Comparison of ENCODE assay signal across 27 mouse cellular contexts in genomic region chr4:80949110-80949509, GRCm38 (mm10). TPM values are rescaled to one million over a fixed set of nuclear protein-coding genes. Genes with fewer than 3 reads are reported as not detected.
DNase-seq lines count a peak whose midpoint lies in the region; ATAC-seq and TF ChIP-seq lines count a peak whose summit lies in the region.
"Had no signal": no experiment of that assay in that cellular context is flagged by ENCODE, and none has a peak within 500 bp of the region (broad histone marks: within the 10 kb centered on the region; RNA-seq: fewer than 3 reads in every experiment).

No protein-coding gene starts in this region.

- no peak for TF ChIP-seq EP300 in liver, postnatal 0 days (IDR thresholded peaks at IDR 0.05; ENCODE audit: low read depth)
- TF ChIP-seq EP300 in stomach, postnatal 0 days (optimal IDR thresholded peaks at IDR 0.05): no peak

- no peak for TF ChIP-seq CTCF in liver, postnatal 0 days (IDR thresholded peaks at IDR 0.05; ENCODE audit: low read depth)
- TF ChIP-seq CTCF in stomach, postnatal 0 days (IDR thresholded peaks at IDR 0.05; ENCODE audit: low read depth): no peak

- ATAC-seq in intestine, embryonic 16.5 days: no peak
- ATAC-seq in intestine, embryonic 15.5 days: no peak
- peak; percentile 60 for ATAC-seq in liver, postnatal 0 days
- ATAC-seq in stomach, embryonic 14.5 days (ENCODE audit: insufficient number of reproducible peaks, insufficient read depth, low FRiP score, low read depth): no peak
- no peak for ATAC-seq in stomach, postnatal 0 days (ENCODE audit: low FRiP score, low TSS enrichment)
- ATAC-seq: activated CD4-positive, CD25-positive, alpha-beta regulatory T cell, adult 4 months; forebrain, embryonic 15.5 days had no signal

- no peak overlapping the region for H3K9ac ChIP-seq in intestine, embryonic 16.5 days (ENCODE audit: low read depth, low read length)
- H3K9ac ChIP-seq in intestine, embryonic 15.5 days: no peak overlapping the region
- no peak overlapping the region for H3K9ac ChIP-seq in liver, postnatal 0 days (replicated peaks)
- H3K9ac ChIP-seq in stomach, embryonic 14.5 days (replicated peaks; ENCODE audit: low read depth, low read length): no peak overlapping the region
- no peak overlapping the region for H3K9ac ChIP-seq in stomach, postnatal 0 days (ENCODE audit: low read length)
- H3K9ac ChIP-seq: embryonic facial prominence, embryonic 12.5 days; embryonic facial prominence, embryonic 15.5 days; forebrain, embryonic 12.5 days; forebrain, embryonic 15.5 days; heart, embryonic 12.5 days; heart, embryonic 15.5 days; hindbrain, embryonic 13.5 days had no signal

- H3K4me1 ChIP-seq in intestine, embryonic 16.5 days (ENCODE audit: control insufficient read depth, insufficient read depth, low read length): no peaks in the 10 kb centered on the region; the same call in 1 of the 2 replicates
- H3K4me1 ChIP-seq in intestine, embryonic 15.5 days (replicated peaks): no peaks in the 10 kb centered on the region; the same call in 1 of the 2 replicates
- no peaks in the 10 kb centered on the region; the same call in 1 of the 2 replicates for H3K4me1 ChIP-seq in liver, postnatal 0 days (ENCODE audit: insufficient read depth)
- no peaks in the 10 kb centered on the region for H3K4me1 ChIP-seq in stomach, embryonic 14.5 days (ENCODE audit: control insufficient read depth, insufficient read depth, low read length)
- H3K4me1 ChIP-seq in stomach, postnatal 0 days (replicated peaks; ENCODE audit: control insufficient read depth, insufficient read depth): no peaks in the 10 kb centered on the region
- H3K4me1 ChIP-seq: embryonic facial prominence, embryonic 12.5 days; embryonic facial prominence, embryonic 15.5 days; forebrain, embryonic 12.5 days; forebrain, embryonic 15.5 days; heart, embryonic 12.5 days; heart, embryonic 15.5 days; hindbrain, embryonic 10.5 days; hindbrain, embryonic 13.5 days had no signal

- no peaks in the 10 kb centered on the region for H3K36me3 ChIP-seq in intestine, embryonic 16.5 days (ENCODE audit: control insufficient read depth, insufficient read depth, low read length)
- no peaks in the 10 kb centered on the region for H3K36me3 ChIP-seq in intestine, embryonic 15.5 days
- no peaks in the 10 kb centered on the region for H3K36me3 ChIP-seq in liver, postnatal 0 days (replicated peaks; ENCODE audit: insufficient read depth, low read length)
- H3K36me3 ChIP-seq in stomach, embryonic 14.5 days (ENCODE audit: control insufficient read depth, insufficient read depth, low read length): no peaks in the 10 kb centered on the region; the same call in 1 of the 2 replicates
- H3K36me3 ChIP-seq in stomach, postnatal 0 days (ENCODE audit: control insufficient read depth, insufficient read depth, low read length): no peaks in the 10 kb centered on the region
- H3K36me3 ChIP-seq: embryonic facial prominence, embryonic 12.5 days; embryonic facial prominence, embryonic 15.5 days; forebrain, embryonic 12.5 days; forebrain, embryonic 15.5 days; heart, embryonic 12.5 days; heart, embryonic 15.5 days; hindbrain, embryonic 10.5 days; hindbrain, embryonic 13.5 days had no signal

- H3K27ac ChIP-seq in intestine, embryonic 16.5 days (ENCODE audit: low read length): peak overlapping the region; percentile 38; the same call in 1 of the 2 replicates
- no peak overlapping the region for H3K27ac ChIP-seq in intestine, embryonic 15.5 days
- H3K27ac ChIP-seq in liver, postnatal 0 days (ENCODE audit: low read depth): peak overlapping the region; percentile 78
- peak overlapping the region; percentile 27; the same call in 1 of the 2 replicates for H3K27ac ChIP-seq in stomach, embryonic 14.5 days (ENCODE audit: low read length)
- 0 out of 2 replicates have a peak overlapping the region, but pooled peaks have one; percentile 24 for H3K27ac ChIP-seq in stomach, postnatal 0 days (replicated peaks)
- H3K27ac ChIP-seq: embryonic facial prominence, embryonic 12.5 days; embryonic facial prominence, embryonic 15.5 days; forebrain, embryonic 12.5 days; forebrain, embryonic 15.5 days; heart, embryonic 15.5 days; hindbrain, embryonic 10.5 days; hindbrain, embryonic 13.5 days had no signal

- H3K27me3 ChIP-seq in intestine, embryonic 16.5 days (replicated peaks; ENCODE audit: control insufficient read depth, insufficient read depth, low read length): no peaks in the 10 kb centered on the region
- H3K27me3 ChIP-seq in intestine, embryonic 15.5 days (replicated peaks): no peaks in the 10 kb centered on the region
- no peaks in the 10 kb centered on the region for H3K27me3 ChIP-seq in liver, postnatal 0 days (ENCODE audit: insufficient read depth, low read length)
- no peaks in the 10 kb centered on the region for H3K27me3 ChIP-seq in stomach, embryonic 14.5 days (ENCODE audit: control insufficient read depth, insufficient read depth, low read length)
- no peaks in the 10 kb centered on the region for H3K27me3 ChIP-seq in stomach, postnatal 0 days (ENCODE audit: control insufficient read depth, insufficient read depth, low read length)
- H3K27me3 ChIP-seq: embryonic facial prominence, embryonic 12.5 days; embryonic facial prominence, embryonic 15.5 days; forebrain, embryonic 12.5 days; forebrain, embryonic 15.5 days; heart, embryonic 12.5 days; hindbrain, embryonic 13.5 days had no signal

- DNase-seq in liver, postnatal 0 days: no peak
- DNase-seq in liver: no peak
- DNase-seq in stomach, postnatal 0 days (ENCODE audit: low spot score): no peak
- no peak for DNase-seq in retina, postnatal 1 day
- DNase-seq in right cerebral cortex, postnatal 25 days: no peak
- DNase-seq: adrenal gland, adult 8-10 months; adrenal gland, postnatal 25 days; cerebellum, adult 11-12 months; cerebellum, adult 9-10 months; cerebellum, postnatal 14 days; gastrocnemius, postnatal 25 days; heart, adult 18-20 months; heart, postnatal 10 days; heart, postnatal 36 days had no signal

- no peak overlapping the region for H3K4me3 ChIP-seq in intestine, embryonic 16.5 days (ENCODE audit: low read length)
- H3K4me3 ChIP-seq in intestine, embryonic 15.5 days (replicated peaks): no peak overlapping the region
- no peak overlapping the region for H3K4me3 ChIP-seq in liver, postnatal 0 days (ENCODE audit: low read depth, low read length)
- H3K4me3 ChIP-seq in stomach, embryonic 14.5 days (ENCODE audit: low read depth, low read length): no peak overlapping the region
- no peak overlapping the region for H3K4me3 ChIP-seq in stomach, postnatal 0 days (ENCODE audit: low read depth, low read length)
- H3K4me3 ChIP-seq: embryonic facial prominence, embryonic 12.5 days; embryonic facial prominence, embryonic 15.5 days; erythroblast, embryonic 14.5 days; forebrain, embryonic 12.5 days; forebrain, embryonic 15.5 days; heart, embryonic 12.5 days; heart, embryonic 15.5 days; hindbrain, embryonic 10.5 days; hindbrain, embryonic 13.5 days had no signal

- no peaks in the 10 kb centered on the region for H3K9me3 ChIP-seq in intestine, embryonic 16.5 days (ENCODE audit: control insufficient read depth, low read length)
- H3K9me3 ChIP-seq in intestine, embryonic 15.5 days: no peaks in the 10 kb centered on the region
- H3K9me3 ChIP-seq in liver, postnatal 0 days (ENCODE audit: low read length): no peaks in the 10 kb centered on the region
- no peaks in the 10 kb centered on the region for H3K9me3 ChIP-seq in stomach, embryonic 14.5 days (ENCODE audit: control insufficient read depth, low read depth, low read length)
- H3K9me3 ChIP-seq in stomach, postnatal 0 days (ENCODE audit: control insufficient read depth, low read length): no peaks in the 10 kb centered on the region
- H3K9me3 ChIP-seq: embryonic facial prominence, embryonic 12.5 days; embryonic facial prominence, embryonic 15.5 days; forebrain, embryonic 12.5 days; forebrain, embryonic 15.5 days; heart, embryonic 12.5 days; heart, embryonic 15.5 days; hindbrain, embryonic 10.5 days; hindbrain, embryonic 13.5 days had no signal

- no peak overlapping the region for H3K4me2 ChIP-seq in intestine, embryonic 16.5 days (ENCODE audit: low read depth, low read length)
- no peak overlapping the region for H3K4me2 ChIP-seq in intestine, embryonic 15.5 days (replicated peaks)
- no peak overlapping the region for H3K4me2 ChIP-seq in liver, postnatal 0 days (ENCODE audit: low read depth, low read length)
- H3K4me2 ChIP-seq in stomach, embryonic 14.5 days (replicated peaks; ENCODE audit: low read depth, low read length): no peak overlapping the region
- no peak overlapping the region for H3K4me2 ChIP-seq in stomach, postnatal 0 days (replicated peaks; ENCODE audit: low read depth)
- H3K4me2 ChIP-seq: embryonic facial prominence, embryonic 12.5 days; embryonic facial prominence, embryonic 15.5 days; forebrain, embryonic 12.5 days; forebrain, embryonic 15.5 days; heart, embryonic 12.5 days; heart, embryonic 15.5 days; hindbrain, embryonic 13.5 days had no signal

RNA-seq across cellular contexts. Expression of gene Lurap1l, which starts 38.7 kb away (rescaled TPM):
- polyA plus RNA-seq in intestine, embryonic 16.5 days (2015; fragmentation: Nextera tagmentation; extraction: Ambion mirVana): 19.5 and 22.4 TPM in 2 replicates
- 23.4 and 23.6 TPM in 2 replicates for polyA plus RNA-seq in intestine, embryonic 15.5 days (2015; fragmentation: Nextera tagmentation; extraction: Ambion mirVana)
- 14.2 and 19.7 TPM in 2 replicates for polyA plus RNA-seq in liver, postnatal 0 days (2015; fragmentation: Nextera tagmentation; extraction: Ambion mirVana)
- polyA plus RNA-seq in stomach, embryonic 14.5 days (2014; fragmentation: Nextera tagmentation; extraction: Ambion mirVana): 25.2 and 27.4 TPM in 2 replicates
- 31.2 and 34.1 TPM in 2 replicates for polyA plus RNA-seq in stomach, postnatal 0 days (2015; fragmentation: Nextera tagmentation; extraction: Ambion mirVana)
- polyA plus RNA-seq: activated CD4-positive, CD25-positive, alpha-beta regulatory T cell, adult 4 months had no signal
